Mouse (Mus musculus): ENCODE data around the gene Hsf5. TPM values are rescaled to one million over a fixed set of nuclear protein-coding genes. Genes with fewer than 3 reads are reported as not detected.

Gene Hsf5
- total and polyA plus RNA-seq, 2 experiments = 0.05 to 0.09 TPM

DNA sequence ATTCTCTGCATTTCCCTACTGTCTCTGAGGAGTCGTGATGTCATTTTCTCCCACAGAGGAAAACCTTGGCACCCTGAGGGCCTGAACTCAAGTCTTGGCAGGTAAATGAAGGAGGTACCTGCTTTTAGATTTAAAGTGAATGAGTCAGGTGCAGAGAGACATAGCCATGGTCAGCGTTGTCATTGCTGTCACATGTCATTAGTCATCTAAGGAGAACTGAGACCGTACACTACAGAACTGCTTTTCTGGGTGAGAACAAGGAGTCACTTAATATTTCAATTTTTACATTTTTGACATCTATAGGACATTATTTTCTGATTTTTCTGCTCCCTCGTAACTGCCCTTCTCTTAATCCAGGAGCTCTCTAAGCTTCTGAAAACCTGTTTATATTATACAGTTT lies 61.6 kb downstream of the Hsf5 start:
- TF ChIP-seq CTCF (IDR thresholded peaks at IDR 0.05; ENCODE audit: low read depth, low read length) (no peak), POLR2A (IDR thresholded peaks at IDR 0.05; ENCODE audit: extremely low read depth, insufficient read depth, low read length) (no peak)
- H3K4me3 ChIP-seq (ENCODE audit: insufficient read depth, low read depth, low read length) = no peak overlapping the region
- DNase-seq (ENCODE audit: extremely low read depth, low read depth, low spot score) = no peak
- H3K79me2 ChIP-seq (ENCODE audit: control insufficient read depth, insufficient read depth, low read length) = peaks cover 33% of the 10 kb centered on the region; the same call in 1 of the 2 replicates
- no peak overlapping the region for H3K27ac ChIP-seq (replicated peaks; ENCODE audit: insufficient read depth, low read depth, low read length)
- H3K27me3 ChIP-seq (ENCODE audit: control insufficient read depth, insufficient read depth, low read length) = no peaks in the 10 kb centered on the region
- H3K36me3 ChIP-seq (ENCODE audit: control insufficient read depth, insufficient read depth, low read length) = no peaks in the 10 kb centered on the region; the same call in 1 of the 2 replicates
- 78% methylated on average over 4 of the region's 4 CpGs for WGBS
- peaks cover 4% of the 10 kb centered on the region for H3K4me1 ChIP-seq (ENCODE audit: control insufficient read depth, insufficient read depth, low read length)
- no peak overlapping the region for H3K9ac ChIP-seq (ENCODE audit: low read depth, low read length)

DNA sequence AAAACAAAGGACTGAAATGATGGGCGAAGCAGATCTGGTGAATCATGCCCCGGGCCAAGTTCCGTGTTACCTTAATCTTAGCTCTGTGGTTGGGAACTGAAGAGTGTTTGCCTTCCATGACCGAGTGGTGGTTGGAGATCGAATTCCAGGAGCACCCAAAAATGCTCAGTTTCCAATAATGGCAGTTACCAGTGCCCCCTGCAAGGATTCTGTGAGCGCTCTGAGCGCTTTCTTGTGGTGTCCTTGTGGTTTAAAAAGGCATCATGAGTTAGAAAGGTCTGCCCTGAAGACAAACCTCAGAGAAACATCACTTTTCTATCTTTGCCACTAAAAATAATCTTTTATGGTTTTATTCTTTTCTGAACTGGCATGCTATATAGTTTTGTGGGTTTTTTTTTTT lies 62.0 kb downstream of the Hsf5 start:
- Histone ChIP-seq H3K79me2 (ENCODE audit: control insufficient read depth, insufficient read depth, low read length) (peaks cover 33% of the 10 kb centered on the region; the same call in 1 of the 2 replicates), H3K36me3 (ENCODE audit: control insufficient read depth, insufficient read depth, low read length) (no peaks in the 10 kb centered on the region; the same call in 1 of the 2 replicates), H3K4me3 (ENCODE audit: insufficient read depth, low read depth, low read length) (no peak overlapping the region), H3K4me1 (ENCODE audit: control insufficient read depth, insufficient read depth, low read length) (peaks cover 4% of the 10 kb centered on the region), H3K27me3 (ENCODE audit: control insufficient read depth, insufficient read depth, low read length) (no peaks in the 10 kb centered on the region), H3K9ac (ENCODE audit: low read depth, low read length) (no peak overlapping the region), H3K27ac (replicated peaks; ENCODE audit: insufficient read depth, low read depth, low read length) (no peak overlapping the region)
- TF ChIP-seq CTCF (IDR thresholded peaks at IDR 0.05; ENCODE audit: low read depth, low read length) = no peak
- no peak for TF ChIP-seq POLR2A (IDR thresholded peaks at IDR 0.05; ENCODE audit: extremely low read depth, insufficient read depth, low read length)
- WGBS = 87% methylated on average over 7 of the region's 7 CpGs
- DNase-seq (ENCODE audit: extremely low read depth, low read depth, low spot score) = no peak

DNA sequence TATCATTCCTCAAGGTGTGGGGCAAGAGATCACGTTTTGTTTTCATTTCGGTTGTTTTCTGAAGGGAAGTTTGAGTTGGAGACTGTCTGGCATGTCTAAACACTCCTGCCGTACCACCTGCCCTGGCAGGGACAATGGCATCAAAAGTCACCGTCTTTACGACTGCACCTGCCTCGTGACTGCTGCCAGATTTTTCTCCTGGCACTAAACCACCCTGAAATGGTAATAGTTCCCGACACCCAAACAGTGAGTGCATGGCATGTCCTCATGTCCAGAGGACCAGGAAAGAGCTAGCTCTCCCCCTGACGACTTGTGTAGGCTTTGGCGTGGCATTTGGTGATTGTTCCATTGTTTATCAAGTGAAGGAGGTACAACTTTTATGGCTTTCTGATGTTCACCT lies 63.8 kb downstream of the Hsf5 start:
- no peak overlapping the region for H3K27ac ChIP-seq (replicated peaks; ENCODE audit: insufficient read depth, low read depth, low read length)
- no peak for TF ChIP-seq POLR2A (IDR thresholded peaks at IDR 0.05; ENCODE audit: extremely low read depth, insufficient read depth, low read length)
- no peak for TF ChIP-seq CTCF (IDR thresholded peaks at IDR 0.05; ENCODE audit: low read depth, low read length)
- 43% methylated on average over 9 of the region's 9 CpGs for WGBS

DNA sequence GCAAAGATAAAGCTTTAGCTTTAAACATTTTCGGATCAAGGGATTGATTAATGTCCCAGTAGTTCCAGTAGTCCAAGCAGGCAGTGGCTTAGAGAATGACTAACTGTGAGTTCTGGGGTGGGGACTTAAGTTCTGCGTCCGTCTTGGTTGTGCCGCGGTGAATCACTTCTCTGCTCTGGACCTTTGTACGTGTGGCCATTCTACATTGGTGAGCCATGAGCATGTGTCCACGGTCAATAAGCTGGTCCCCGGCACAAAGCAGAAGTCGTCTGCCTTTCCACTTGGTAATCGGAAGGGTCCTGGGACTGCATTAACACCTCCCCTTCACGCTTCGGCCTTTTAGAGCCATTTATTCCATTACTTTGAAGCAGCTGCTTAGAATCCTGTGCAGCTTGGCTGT lies 65.1 kb downstream of the Hsf5 start:
- WGBS = 82% methylated on average over 12 of the region's 12 CpGs
- DNase-seq (ENCODE audit: extremely low read depth, low read depth, low spot score) = no peak
- Histone ChIP-seq H3K9ac (ENCODE audit: low read depth, low read length) (no peak overlapping the region), H3K36me3 (ENCODE audit: control insufficient read depth, insufficient read depth, low read length) (no peaks in the 10 kb centered on the region), H3K79me2 (ENCODE audit: control insufficient read depth, insufficient read depth, low read length) (peaks cover 29% of the 10 kb centered on the region; the same call in 1 of the 2 replicates), H3K27me3 (ENCODE audit: control insufficient read depth, insufficient read depth, low read length) (no peaks in the 10 kb centered on the region), H3K4me3 (ENCODE audit: insufficient read depth, low read depth, low read length) (no peak overlapping the region), H3K4me1 (ENCODE audit: control insufficient read depth, insufficient read depth, low read length) (peaks cover 12% of the 10 kb centered on the region), H3K27ac (replicated peaks; ENCODE audit: insufficient read depth, low read depth, low read length) (no peak overlapping the region)
- no peak for TF ChIP-seq POLR2A (IDR thresholded peaks at IDR 0.05; ENCODE audit: extremely low read depth, insufficient read depth, low read length)
- TF ChIP-seq CTCF (IDR thresholded peaks at IDR 0.05; ENCODE audit: low read depth, low read length) = no peak

More for the DNA sequence above, 63.8 kb downstream of the Hsf5 start:
- DNase-seq (ENCODE audit: extremely low read depth, low read depth, low spot score) = no peak
- no peak overlapping the region for H3K9ac ChIP-seq (ENCODE audit: low read depth, low read length)
- no peak overlapping the region for H3K4me3 ChIP-seq (ENCODE audit: insufficient read depth, low read depth, low read length)
- no peaks in the 10 kb centered on the region for H3K36me3 ChIP-seq (ENCODE audit: control insufficient read depth, insufficient read depth, low read length)
- peaks cover 7% of the 10 kb centered on the region for H3K4me1 ChIP-seq (ENCODE audit: control insufficient read depth, insufficient read depth, low read length)
- peaks cover 26% of the 10 kb centered on the region; the same call in 1 of the 2 replicates for H3K79me2 ChIP-seq (ENCODE audit: control insufficient read depth, insufficient read depth, low read length)
- no peaks in the 10 kb centered on the region for H3K27me3 ChIP-seq (ENCODE audit: control insufficient read depth, insufficient read depth, low read length)

DNA sequence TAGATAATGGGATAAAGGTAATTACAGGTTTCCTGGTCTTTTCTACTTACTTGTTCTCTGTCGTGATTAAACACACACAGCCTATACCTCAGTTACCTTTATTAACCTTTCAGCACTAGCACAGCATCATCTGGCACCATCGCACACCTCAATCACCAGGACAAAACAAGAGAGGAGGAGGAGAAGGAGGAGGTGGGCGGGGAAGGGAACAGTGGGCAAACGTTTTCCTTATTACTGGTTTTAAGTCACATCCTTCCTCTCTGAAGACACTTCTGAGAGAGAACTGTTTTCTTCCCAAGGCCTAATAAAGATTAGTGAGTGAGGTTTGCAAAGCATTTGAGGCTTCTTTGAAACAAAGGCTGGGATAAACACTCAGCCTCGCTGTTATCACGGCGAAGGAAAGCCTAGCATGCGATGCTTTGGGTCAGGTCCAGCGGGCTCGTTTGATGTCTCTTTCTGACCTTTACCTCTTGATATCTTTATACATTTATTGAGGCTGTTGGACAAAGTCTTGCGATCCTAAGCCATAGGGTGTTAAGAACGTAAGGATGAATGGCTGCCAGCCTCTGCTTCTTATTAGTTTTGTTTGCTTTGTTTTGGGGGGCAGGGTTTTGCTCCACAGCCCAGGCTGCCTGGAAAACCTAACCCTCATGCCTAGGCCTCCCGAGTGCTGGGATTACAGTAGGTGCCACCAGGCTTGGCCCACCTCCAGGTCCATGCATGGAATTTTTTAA lies 66.0 kb downstream of the Hsf5 start:
- no peaks in the 10 kb centered on the region for H3K36me3 ChIP-seq (ENCODE audit: control insufficient read depth, insufficient read depth, low read length)
- H3K27ac ChIP-seq (replicated peaks; ENCODE audit: insufficient read depth, low read depth, low read length) = no peak overlapping the region
- TF ChIP-seq POLR2A (IDR thresholded peaks at IDR 0.05; ENCODE audit: extremely low read depth, insufficient read depth, low read length) = no peak
- no peak for TF ChIP-seq CTCF (IDR thresholded peaks at IDR 0.05; ENCODE audit: low read depth, low read length)
- peaks cover 29% of the 10 kb centered on the region; the same call in 1 of the 2 replicates for H3K79me2 ChIP-seq (ENCODE audit: control insufficient read depth, insufficient read depth, low read length)
- H3K9ac ChIP-seq (ENCODE audit: low read depth, low read length) = no peak overlapping the region; the same call in 1 of the 2 replicates
- H3K4me3 ChIP-seq (ENCODE audit: insufficient read depth, low read depth, low read length) = no peak overlapping the region
- no peak for DNase-seq (ENCODE audit: extremely low read depth, low read depth, low spot score)
- peaks cover 21% of the 10 kb centered on the region for H3K4me1 ChIP-seq (ENCODE audit: control insufficient read depth, insufficient read depth, low read length)
- 27% methylated on average over 13 of the region's 13 CpGs for WGBS
- no peaks in the 10 kb centered on the region for H3K27me3 ChIP-seq (ENCODE audit: control insufficient read depth, insufficient read depth, low read length)

DNA sequence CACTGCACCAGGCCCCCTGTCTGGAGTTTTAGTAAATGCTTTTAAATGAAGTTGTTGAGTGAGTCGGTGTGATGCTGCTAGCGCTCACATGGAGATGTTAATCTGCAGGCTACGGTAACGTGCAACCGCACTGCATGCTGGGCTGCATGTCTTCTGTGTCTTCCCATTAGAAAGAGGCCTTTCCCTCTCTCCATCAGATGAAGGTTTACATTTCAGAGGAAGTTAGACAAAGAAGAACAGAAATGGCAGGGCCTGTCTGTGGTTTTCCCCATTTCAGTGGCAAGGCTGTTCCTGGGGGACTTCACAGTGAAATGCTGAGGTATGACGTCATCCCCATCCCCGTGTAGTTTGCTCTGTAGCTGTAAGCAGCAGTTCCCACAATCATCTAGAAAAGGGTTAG lies 69.4 kb downstream of the Hsf5 start:
- Histone ChIP-seq H3K9ac (ENCODE audit: low read depth, low read length) (no peak overlapping the region), H3K79me2 (ENCODE audit: control insufficient read depth, insufficient read depth, low read length) (peaks cover 19% of the 10 kb centered on the region; the same call in 1 of the 2 replicates), H3K27me3 (ENCODE audit: control insufficient read depth, insufficient read depth, low read length) (no peaks in the 10 kb centered on the region), H3K4me3 (ENCODE audit: insufficient read depth, low read depth, low read length) (no peak overlapping the region), H3K36me3 (ENCODE audit: control insufficient read depth, insufficient read depth, low read length) (no peaks in the 10 kb centered on the region), H3K27ac (replicated peaks; ENCODE audit: insufficient read depth, low read depth, low read length) (no peak overlapping the region), H3K4me1 (ENCODE audit: control insufficient read depth, insufficient read depth, low read length) (peaks cover 39% of the 10 kb centered on the region)
- TF ChIP-seq CTCF (IDR thresholded peaks at IDR 0.05; ENCODE audit: low read depth, low read length) = no peak
- no peak for TF ChIP-seq POLR2A (IDR thresholded peaks at IDR 0.05; ENCODE audit: extremely low read depth, insufficient read depth, low read length)
- no peak for DNase-seq (ENCODE audit: extremely low read depth, low read depth, low spot score)
- 74% methylated on average over 7 of the region's 7 CpGs for WGBS

All from liver, adult 2 months (tissue).